Mouse (Mus musculus) neural tube, embryonic 14.5 days (tissue): ENCODE results near the gene Pex26. TPM values are rescaled to one million over a fixed set of nuclear protein-coding genes. Genes with fewer than 3 reads are reported as not detected.
A peak's percentile ranks its signal among the peaks of the same experiment; 100 is the strongest.

Experiments
- ATAC-seq: fragments of 200-750 bp; cut with Nextera tagmentation; 2 replicates; pipeline ENCODE4 v1.8.0; 2017; ENCODE audit warnings: low read depth, mild to moderate bottlenecking, moderate TSS enrichment, moderate library complexity
- H3K27ac ChIP-seq: fragments of 300-500 bp; sonication (generic); 2 replicates; pipeline ENCODE4 v1.5.1; 2014; ENCODE audit warnings: low read depth, mild to moderate bottlenecking, control low read depth, low read length, moderate library complexity, mixed read lengths
- H3K27me3 ChIP-seq: fragments of 300-500 bp; sonication (generic); 2 replicates; pipeline ENCODE4 v1.6.1; 2014; ENCODE audit warnings: low read length; ENCODE audit not compliant: control insufficient read depth, insufficient read depth
- H3K36me3 ChIP-seq: fragments of 300-500 bp; sonication (generic); 2 replicates; pipeline ENCODE4 v1.6.1; 2014; ENCODE audit warnings: low read length, mixed read lengths; ENCODE audit not compliant: control insufficient read depth, insufficient read depth
- H3K4me1 ChIP-seq: fragments of 300-500 bp; sonication (generic); 2 replicates; pipeline ENCODE4 v1.6.1; 2014; ENCODE audit warnings: low read length; ENCODE audit not compliant: control insufficient read depth, insufficient read depth
- H3K4me2 ChIP-seq: fragments of 300-500 bp; sonication (generic); 2 replicates; pipeline ENCODE4 v1.6.1; 2014; ENCODE audit warnings: mild to moderate bottlenecking, low read depth, low read length, control low read depth
- H3K4me3 ChIP-seq: fragments of 300-500 bp; sonication (generic); 2 replicates; pipeline ENCODE4 v1.5.1; 2014; ENCODE audit warnings: low read depth, low read length, control low read depth, mixed read lengths
- H3K9ac ChIP-seq: fragments of 300-500 bp; sonication (generic); replicated peaks from 2 replicates; pipeline ENCODE4 v1.6.1; 2014; ENCODE audit warnings: low read depth, mild to moderate bottlenecking, control low read depth, low read length, mixed read lengths
- H3K9me3 ChIP-seq: fragments of 300-500 bp; sonication (generic); 2 replicates; pipeline ENCODE4 v1.6.1; 2016; ENCODE audit warnings: low read length; ENCODE audit not compliant: control insufficient read depth
- WGBS: fragments of 180-500 bp; shearing (Covaris S2); extraction: QIAGEN DNeasy Blood & Tissue Kit; methylation state at CpG from one replicate; pipeline ENCODE4 v1.1.7; 2014; 5-methylcytosine and 5-hydroxymethylcytosine counted together
- polyA plus RNA-seq: library from polyadenylated mRNA; unstranded; fragments of >200 nt; fragmentation: Nextera tagmentation; extraction: Ambion mirVana; gene quantifications from 2 replicates; pipeline ENCODE4 v1.2.1, GENCODE M21; 2014

The Pex26 gene
- polyA plus RNA-seq, 1 experiment from 2014 or later = 13.7 TPM

DNA sequence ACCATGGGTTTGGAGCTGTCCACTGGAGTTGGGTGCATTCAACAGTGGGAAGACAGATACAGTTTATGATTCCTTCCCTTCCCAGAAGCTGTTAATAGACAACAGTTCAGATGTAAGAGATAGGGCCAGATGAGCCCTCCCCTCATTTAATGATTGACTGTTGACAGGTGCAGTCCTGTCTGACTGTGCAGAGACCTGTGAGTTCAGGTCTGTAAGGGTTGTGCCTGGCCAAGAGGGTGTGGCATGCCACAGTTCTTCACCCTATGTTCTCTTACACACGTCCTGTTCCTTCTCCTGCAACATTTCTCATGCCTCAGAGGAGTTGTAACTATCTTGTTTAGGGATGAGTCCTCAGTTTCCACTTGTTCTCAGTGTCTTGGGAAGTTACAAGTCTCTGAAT is 49.2 kb downstream of the Pex26 start:
- Histone ChIP-seq H3K9ac (no peak overlapping the region), H3K27ac (no peak overlapping the region), H3K4me3 (no peak overlapping the region), H3K4me1 (no peaks in the 10 kb centered on the region), H3K9me3 (no peaks in the 10 kb centered on the region), H3K27me3 (no peaks in the 10 kb centered on the region), H3K4me2 (no peak overlapping the region), H3K36me3 (no peaks in the 10 kb centered on the region)
- WGBS = 78% methylated on average over 1 of the region's 1 CpGs
- no peak for ATAC-seq

DNA sequence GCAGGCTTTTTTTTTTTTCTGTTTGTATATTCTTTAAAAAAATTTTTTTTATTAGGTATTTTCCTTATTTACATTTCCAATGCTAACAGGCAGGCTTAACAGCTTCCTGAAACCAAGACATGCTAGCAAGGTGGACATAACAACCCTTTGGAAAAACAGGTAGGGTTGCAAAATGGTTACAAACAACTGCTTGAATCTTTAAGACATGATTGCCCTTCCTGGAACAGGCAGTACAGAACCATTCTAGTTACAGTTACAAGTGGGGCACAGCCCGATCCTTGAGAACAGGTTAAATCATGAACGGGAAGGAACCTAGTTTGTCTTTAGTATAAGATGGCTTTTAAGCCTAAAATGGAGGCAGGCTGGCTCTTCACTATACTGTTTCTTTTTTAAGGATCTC is 52.9 kb downstream of the Pex26 start:
- no peak overlapping the region for H3K27ac ChIP-seq
- no peaks in the 10 kb centered on the region for H3K27me3 ChIP-seq
- WGBS = 97% methylated on average over 2 of the region's 2 CpGs
- H3K4me3 ChIP-seq = no peak overlapping the region
- no peak for ATAC-seq
- H3K4me1 ChIP-seq = no peaks in the 10 kb centered on the region
- H3K4me2 ChIP-seq = no peak overlapping the region
- H3K36me3 ChIP-seq = no peaks in the 10 kb centered on the region
- no peaks in the 10 kb centered on the region for H3K9me3 ChIP-seq
- no peak overlapping the region for H3K9ac ChIP-seq

DNA sequence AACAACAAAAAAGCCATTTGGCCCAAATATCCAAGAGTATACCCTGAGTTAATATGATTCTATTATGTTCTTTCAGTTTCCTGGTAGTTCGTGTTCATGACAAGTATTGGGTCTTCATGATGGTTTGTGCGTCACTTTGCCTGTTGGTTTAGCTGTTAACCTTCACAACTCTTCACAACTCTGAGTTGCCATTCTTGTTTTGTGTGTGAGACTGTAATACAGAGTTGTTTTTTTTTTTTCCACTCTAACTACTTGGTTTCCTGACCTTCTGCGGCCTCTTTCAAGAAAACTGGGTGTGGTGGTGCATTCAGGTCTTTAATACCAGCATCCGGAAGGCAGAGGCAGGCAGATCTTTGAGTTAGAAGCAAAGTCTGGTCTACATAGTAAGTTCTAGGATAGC is 54.7 kb downstream of the Pex26 start:
- no peak overlapping the region for H3K27ac ChIP-seq
- H3K36me3 ChIP-seq = no peaks in the 10 kb centered on the region
- no peak overlapping the region for H3K4me3 ChIP-seq
- H3K9me3 ChIP-seq = no peaks in the 10 kb centered on the region
- whole genome bisulfite sequencing = 95% methylated on average over 4 of the region's 4 CpGs
- ATAC-seq = no peak
- no peaks in the 10 kb centered on the region for H3K27me3 ChIP-seq
- no peaks in the 10 kb centered on the region for H3K4me1 ChIP-seq
- H3K9ac ChIP-seq = no peak overlapping the region
- H3K4me2 ChIP-seq = no peak overlapping the region

DNA sequence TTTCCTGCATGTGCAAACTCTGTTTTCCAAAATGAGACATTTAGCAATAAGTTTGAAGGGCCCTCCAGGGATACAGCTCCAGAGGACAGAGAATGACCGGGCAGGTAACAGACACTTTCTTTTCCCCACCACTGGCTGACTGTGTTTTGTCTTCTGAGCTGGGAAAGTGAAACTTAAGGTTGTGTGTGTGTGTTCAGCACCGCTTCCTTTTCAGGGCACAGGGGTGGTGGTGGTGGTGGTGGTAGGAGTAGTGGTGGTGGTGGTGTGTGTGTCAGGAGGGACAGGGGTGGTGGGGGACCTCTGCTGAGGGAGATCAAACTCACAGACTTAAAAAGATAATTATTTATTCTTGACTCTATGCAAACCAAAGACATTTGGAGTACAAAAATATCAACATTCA is 58.3 kb downstream of the Pex26 start:
- Histone ChIP-seq H3K9ac (no peak overlapping the region), H3K4me2 (no peak overlapping the region), H3K27me3 (no peaks in the 10 kb centered on the region), H3K36me3 (no peaks in the 10 kb centered on the region), H3K4me3 (no peak overlapping the region), H3K27ac (no peak overlapping the region), H3K4me1 (no peaks in the 10 kb centered on the region), H3K9me3 (no peaks in the 10 kb centered on the region)
- 89% methylated on average over 2 of the region's 2 CpGs for WGBS
- no peak for ATAC-seq

DNA sequence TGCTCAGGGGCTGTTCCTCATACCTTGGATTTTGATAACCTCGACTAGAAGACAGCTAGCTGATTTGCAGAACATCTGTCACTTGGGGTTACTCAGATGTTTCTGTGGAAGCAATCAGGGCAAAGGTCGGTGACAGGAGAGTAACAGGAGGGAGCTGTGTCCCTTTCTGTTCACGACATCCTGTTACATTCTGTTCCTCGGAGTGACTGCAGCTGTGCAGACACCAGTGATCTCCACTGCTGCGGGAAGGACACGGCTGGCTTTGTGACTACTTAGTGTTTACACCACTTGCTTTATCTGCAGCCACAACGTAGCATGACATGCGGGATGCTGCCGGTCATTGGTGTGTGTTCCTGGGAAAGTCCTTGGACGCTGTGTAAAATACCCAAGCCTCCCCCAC is 59.7 kb downstream of the Pex26 start:
- ATAC-seq = no peak
- Histone ChIP-seq H3K4me2 (no peak overlapping the region), H3K27ac (no peak overlapping the region), H3K9me3 (no peaks in the 10 kb centered on the region), H3K27me3 (no peaks in the 10 kb centered on the region), H3K4me3 (no peak overlapping the region), H3K9ac (no peak overlapping the region), H3K4me1 (no peaks in the 10 kb centered on the region), H3K36me3 (no peaks in the 10 kb centered on the region)
- WGBS = 56% methylated on average over 10 of the region's 10 CpGs

DNA sequence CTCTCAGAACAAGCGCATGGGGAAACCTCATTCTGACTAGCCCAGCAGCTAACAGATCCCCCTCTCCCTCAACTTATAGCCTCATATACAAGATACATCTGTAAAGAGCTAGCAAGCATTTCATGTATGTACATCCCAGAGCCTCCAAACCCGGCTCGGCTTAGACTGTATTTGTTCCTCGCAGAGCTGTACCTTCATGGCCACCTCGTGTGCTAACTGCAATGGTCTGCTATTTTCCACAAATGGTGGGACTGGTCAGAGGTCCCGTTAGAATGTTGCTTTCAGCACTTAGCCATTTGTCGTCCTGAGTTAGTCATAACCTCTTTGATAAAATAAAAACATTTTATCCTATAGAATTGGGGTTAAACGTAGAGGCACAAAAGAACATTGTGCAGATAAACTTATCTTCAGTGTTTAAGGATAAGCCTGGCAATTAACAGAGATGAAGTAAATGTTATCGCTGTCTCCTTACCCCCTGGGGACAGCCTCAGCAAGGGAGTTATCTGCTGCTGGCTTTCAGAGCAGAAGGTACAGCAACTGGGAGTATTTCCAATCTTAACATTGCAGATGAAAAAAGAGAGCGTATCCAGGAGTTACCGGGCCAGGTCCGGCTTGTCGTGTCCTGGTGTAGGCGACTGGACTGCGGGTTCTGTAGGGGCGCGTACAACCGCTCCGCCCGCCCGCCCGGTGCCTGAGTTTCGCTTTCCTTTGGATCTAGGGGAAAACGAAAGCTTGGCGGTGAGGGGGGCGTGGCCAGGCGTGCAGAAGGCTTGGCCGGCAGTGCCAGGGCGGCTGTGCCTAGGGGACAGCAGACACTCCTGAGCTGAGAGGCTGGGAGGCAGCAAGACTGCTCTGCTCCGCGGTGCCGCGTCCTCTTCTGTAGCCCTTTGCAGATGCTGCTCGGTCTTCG is 61.9 kb downstream of the Pex26 start, which contains the start of gene Usp18:
Gene Usp18 (plus strand): TSS at position 780 of the 910 bp plus-strand sequence.
- Histone ChIP-seq H3K4me3 (peak within 1 kb of the TSS; percentile 44), H3K9ac (peak within 1 kb of the TSS; percentile 41), H3K27me3 (no peaks in the 10 kb centered on the region), H3K4me2 (peak within 1 kb of the TSS; percentile 71), H3K9me3 (no peaks in the 10 kb centered on the region), H3K4me1 (no peaks in the 10 kb centered on the region), H3K36me3 (no peaks in the 10 kb centered on the region), H3K27ac (no peak within 1 kb of the TSS)
- ATAC-seq = peak; percentile 93
- 11% methylated on average over 34 of the region's 35 CpGs for WGBS

DNA sequence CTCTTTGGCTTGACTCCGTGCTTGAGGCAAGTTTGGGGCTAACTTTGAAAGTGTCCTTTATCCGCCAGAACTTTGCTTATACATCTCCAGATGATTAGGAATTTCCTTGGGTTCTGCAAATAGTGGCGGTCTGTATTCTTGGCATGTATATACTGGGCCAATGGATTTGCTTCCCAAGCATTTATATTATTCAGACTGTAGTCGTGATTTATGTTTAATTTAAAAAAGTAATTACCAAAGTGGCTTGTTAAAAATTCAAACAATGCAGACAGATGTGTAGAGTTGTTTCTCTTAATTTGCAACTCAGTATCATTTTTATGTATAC is 62.5 kb downstream of the Pex26 start:
- Histone ChIP-seq H3K9me3 (no peaks in the 10 kb centered on the region), H3K9ac (no peak overlapping the region), H3K4me1 (no peaks in the 10 kb centered on the region), H3K36me3 (no peaks in the 10 kb centered on the region), H3K27ac (no peak overlapping the region), H3K4me2 (peak overlapping the region; percentile 71), H3K4me3 (peak overlapping the region; percentile 44), H3K27me3 (no peaks in the 10 kb centered on the region)
- WGBS = 16% methylated on average over 4 of the region's 4 CpGs
- ATAC-seq = peak; percentile 41; the same call in 1 of the 2 replicates

Other genes with a start within 250 kb of the Pex26 start
- 47.3 and 68.8 TPM in 2 replicates for gene Mical3, start 52.7 kb upstream of the Pex26 start, polyA plus RNA-seq
- gene Tuba8, start 27.0 kb downstream of the Pex26 start, polyA plus RNA-seq = 1.3 and 1.5 TPM in 2 replicates
- gene Usp18, start 62.2 kb downstream of the Pex26 start, polyA plus RNA-seq = 0.54 and 1.2 TPM in 2 replicates
- 0.87 and 45.1 TPM in 2 replicates for gene Slc6a13, start 116.6 kb downstream of the Pex26 start, polyA plus RNA-seq
- 1.7 TPM in 1 of 2 replicates, not detected in the other for gene Slc6a12, start 159.4 kb downstream of the Pex26 start, polyA plus RNA-seq